Mouse (Mus musculus) olfactory bulb, adult 2 months (tissue): ENCODE measurements around the gene Ube2k.

ENCODE experiments used
- CTCF ChIP-seq: fragments of 200-500 bp; IDR thresholded peaks from 2 replicates; pipeline ENCODE4 v1.5.1; 2012; ENCODE audit warnings: low read depth, mild to moderate bottlenecking, low read length, moderate library complexity; ENCODE audit not compliant: insufficient read depth
- POLR2A ChIP-seq: fragments of 200-500 bp; IDR thresholded peaks from 2 replicates; pipeline ENCODE4 v1.6.1; 2012; ENCODE audit warnings: mild to moderate bottlenecking, low read depth, low read length, moderate library complexity; ENCODE audit not compliant: insufficient read depth

GRCm38 (mm10) chr5:65592421-65592820, 55.4 kb downstream of the Ube2k start:
- TF ChIP-seq POLR2A, result no peak
- TF ChIP-seq CTCF, result no peak
